Mouse (Mus musculus) hindbrain, postnatal 0 days (tissue): Measurements from ENCODE around the gene Oas1a. TPM values are rescaled to one million over a fixed set of nuclear protein-coding genes. Genes with fewer than 3 reads are reported as not detected.
"Not testable (repeated sequence)": the region's sequence is repeated elsewhere in the genome, so short reads cannot be mapped to it uniquely, and the experiment has no call there.

Source experiments
- ATAC-seq: fragments of 200-750 bp; cut with Nextera tagmentation; 2 replicates; pipeline ENCODE4 v1.8.0; 2017; ENCODE audit warnings: mild to moderate bottlenecking, moderate TSS enrichment, moderate library complexity
- DNase-seq: peaks from one replicate; pipeline ENCODE4 v3.0.0-alpha.2; 2015; ENCODE audit warnings: low spot score
- H3K27ac ChIP-seq: fragments of 300-500 bp; sonication (generic); 2 replicates; pipeline ENCODE4 v1.5.1; 2014; ENCODE audit warnings: mild to moderate bottlenecking
- H3K27me3 ChIP-seq: fragments of 300-500 bp; sonication (generic); 2 replicates; pipeline ENCODE4 v1.6.1; 2014; ENCODE audit warnings: low read length, mixed read lengths; ENCODE audit not compliant: insufficient read depth
- H3K36me3 ChIP-seq: fragments of 300-500 bp; sonication (generic); 2 replicates; pipeline ENCODE4 v1.6.1; 2014; ENCODE audit warnings: low read length, mixed read lengths; ENCODE audit not compliant: insufficient read depth
- H3K4me1 ChIP-seq: fragments of 300-500 bp; sonication (generic); 2 replicates; pipeline ENCODE4 v1.6.1; 2014; ENCODE audit warnings: antibody characterized with exemption, low read length, mixed read lengths; ENCODE audit not compliant: insufficient read depth
- H3K4me2 ChIP-seq: fragments of 300-500 bp; sonication (generic); 2 replicates; pipeline ENCODE4 v1.6.1; 2014; ENCODE audit warnings: low read depth, mild to moderate bottlenecking, low read length, moderate library complexity, mixed read lengths
- H3K4me3 ChIP-seq: fragments of 300-500 bp; sonication (generic); 2 replicates; pipeline ENCODE4 v1.5.1; 2014; ENCODE audit warnings: low read length
- H3K9ac ChIP-seq: fragments of 300-500 bp; sonication (generic); replicated peaks from 2 replicates; pipeline ENCODE4 v1.6.1; 2014; ENCODE audit warnings: mild to moderate bottlenecking, low read length, moderate library complexity, mixed read lengths
- H3K9me3 ChIP-seq: fragments of 300-500 bp; sonication (generic); 2 replicates; pipeline ENCODE4 v1.6.1; 2016; ENCODE audit warnings: low read length, mixed read lengths
- CTCF ChIP-seq: IDR thresholded peaks from 2 replicates; pipeline ENCODE4 v1.5.1; 2016; ENCODE audit warnings: antibody characterized with exemption, control low read depth, low read depth
- WGBS: fragments of 180-500 bp; shearing (Covaris S2); extraction: QIAGEN DNeasy Blood & Tissue Kit; methylation state at CpG from one replicate; pipeline ENCODE4 v1.1.7; 2014; 5-methylcytosine and 5-hydroxymethylcytosine counted together
- polyA plus RNA-seq: library from polyadenylated mRNA; unstranded; fragments of >200 nt; fragmentation: Nextera tagmentation; extraction: Ambion mirVana; gene quantifications from 2 replicates; pipeline ENCODE4 v1.2.1, GENCODE M21; 2015
- total RNA-seq: library from RNA; depleted of rRNA; stranded (reverse); fragments of >200 nt; gene quantifications from 2 replicates; pipeline ENCODE4 v1.2.3, GENCODE M21; 2014

Gene Oas1a
- total and polyA plus RNA-seq, 2 experiments from 2014 or later = 1.3 to 1.4 TPM

GRCm38 (mm10) chr5:120908196-120908920, 1.0 kb upstream of the Oas1a start:
- H3K9ac ChIP-seq = no peak overlapping the region
- H3K4me2 ChIP-seq = no peak overlapping the region
- no peaks in the 10 kb centered on the region for H3K27me3 ChIP-seq
- 47% methylated on average over 7 of the region's 7 CpGs for WGBS
- no peak overlapping the region for H3K4me3 ChIP-seq
- H3K36me3 ChIP-seq = no peaks in the 10 kb centered on the region
- no peak for ATAC-seq
- H3K27ac ChIP-seq = no peak overlapping the region
- no peaks in the 10 kb centered on the region for H3K4me1 ChIP-seq
- H3K9me3 ChIP-seq = no peaks in the 10 kb centered on the region
- DNase-seq = no peak
- TF ChIP-seq CTCF = no peak

GRCm38 (mm10) chr5:120902056-120902455, 5.3 kb downstream of the Oas1a start:
- no peaks in the 10 kb centered on the region for H3K4me1 ChIP-seq
- H3K9me3 ChIP-seq = no peaks in the 10 kb centered on the region
- no peak for ATAC-seq
- 96% methylated on average over 5 of the region's 5 CpGs for WGBS
- no peak for TF ChIP-seq CTCF
- H3K4me3 ChIP-seq = no peak overlapping the region
- no peak overlapping the region for H3K27ac ChIP-seq
- no peaks in the 10 kb centered on the region for H3K36me3 ChIP-seq
- H3K9ac ChIP-seq = no peak overlapping the region
- DNase-seq = no peak
- no peak overlapping the region for H3K4me2 ChIP-seq
- H3K27me3 ChIP-seq = no peaks in the 10 kb centered on the region

GRCm38 (mm10) chr5:120900666-120901065, 6.7 kb downstream of the Oas1a start:
- TF ChIP-seq CTCF = no peak
- no peaks in the 10 kb centered on the region for H3K9me3 ChIP-seq
- no peaks in the 10 kb centered on the region for H3K4me1 ChIP-seq
- no peak overlapping the region for H3K27ac ChIP-seq
- H3K9ac ChIP-seq = no peak overlapping the region
- no peaks in the 10 kb centered on the region for H3K27me3 ChIP-seq
- no peak overlapping the region for H3K4me3 ChIP-seq
- DNase-seq (no peak), ATAC-seq (no peak)
- no peak overlapping the region for H3K4me2 ChIP-seq
- 63% methylated on average over 1 of the region's 1 CpGs for WGBS
- H3K36me3 ChIP-seq = no peaks in the 10 kb centered on the region

- no peaks in the 10 kb centered on the region for H3K36me3 ChIP-seq
- H3K27me3 ChIP-seq = no peaks in the 10 kb centered on the region
- H3K4me2 ChIP-seq = no peak overlapping the region
- H3K27ac ChIP-seq = no peak overlapping the region
- DNase-seq (no peak), ATAC-seq (no peak)
- TF ChIP-seq CTCF = no peak
- no peak overlapping the region for H3K4me3 ChIP-seq
- no peak overlapping the region for H3K9ac ChIP-seq
- H3K4me1 ChIP-seq = no peaks in the 10 kb centered on the region
- H3K9me3 ChIP-seq = no peaks in the 10 kb centered on the region
Measured at GRCm38 (mm10) chr5:120898726-120899125, 8.6 kb downstream of the Oas1a start.

GRCm38 (mm10) chr5:120898307-120898706, 9.0 kb downstream of the Oas1a start:
- no peaks in the 10 kb centered on the region for H3K27me3 ChIP-seq
- H3K4me3 ChIP-seq = no peak overlapping the region
- DNase-seq (no peak), ATAC-seq (no peak)
- no peak overlapping the region for H3K4me2 ChIP-seq
- H3K36me3 ChIP-seq = no peaks in the 10 kb centered on the region
- 84% methylated on average over 6 of the region's 6 CpGs for WGBS
- no peak overlapping the region for H3K27ac ChIP-seq
- H3K9ac ChIP-seq = no peak overlapping the region
- no peaks in the 10 kb centered on the region for H3K4me1 ChIP-seq
- H3K9me3 ChIP-seq = no peaks in the 10 kb centered on the region
- no peak for TF ChIP-seq CTCF

- Histone ChIP-seq H3K4me1 (no peaks in the 10 kb centered on the region), H3K36me3 (no peaks in the 10 kb centered on the region), H3K4me2 (no peak overlapping the region), H3K27me3 (no peaks in the 10 kb centered on the region), H3K9me3 (no peaks in the 10 kb centered on the region), H3K27ac (no peak overlapping the region), H3K4me3 (no peak overlapping the region), H3K9ac (no peak overlapping the region)
- DNase-seq (no peak), ATAC-seq (no peak)
- 72% methylated on average over 11 of the region's 11 CpGs for WGBS
- no peak for TF ChIP-seq CTCF
Measured at GRCm38 (mm10) chr5:120895231-120895900, 12.0 kb downstream of the Oas1a start.

GRCm38 (mm10) chr5:120894692-120895091, 12.6 kb downstream of the Oas1a start:
- H3K4me3 ChIP-seq = not testable (repeated sequence)

GRCm38 (mm10) chr5:120893866-120894265, 13.5 kb downstream of the Oas1a start:
- H3K27ac ChIP-seq, ATAC-seq, H3K4me1 ChIP-seq, H3K4me2 ChIP-seq, H3K4me3 ChIP-seq, H3K9me3 ChIP-seq, DNase-seq, H3K27me3 ChIP-seq, H3K9ac ChIP-seq, H3K36me3 ChIP-seq: not testable (repeated sequence)
- WGBS = 93% methylated on average over 4 of the region's 4 CpGs

More at GRCm38 (mm10) chr5:120894692-120895091, 12.6 kb downstream of the Oas1a start:
- not testable (repeated sequence) for H3K9ac ChIP-seq, H3K4me2 ChIP-seq, H3K9me3 ChIP-seq, ATAC-seq, H3K27ac ChIP-seq, DNase-seq, H3K4me1 ChIP-seq, H3K36me3 ChIP-seq, H3K27me3 ChIP-seq
- 77% methylated on average over 2 of the region's 2 CpGs for WGBS
